Mouse (Mus musculus) ES-E14 (cell line): ENCODE results near the gene Ptprg. TPM values are rescaled to one million over a fixed set of nuclear protein-coding genes. Genes with fewer than 3 reads are reported as not detected.
"Not testable (repeated sequence)": the region's sequence is repeated elsewhere in the genome, so short reads cannot be mapped to it uniquely, and the experiment has no call there.

ENCODE experiments used
- DNase-seq: peaks from one replicate; pipeline ENCODE4 v3.0.0-alpha.2; 2013; ENCODE audit warnings: low read depth, low spot score
- H3K27ac ChIP-seq: 2 replicates; pipeline ENCODE4 v1.5.1; 2012; ENCODE audit warnings: low read depth, mild to moderate bottlenecking, low read length, moderate library complexity, mixed read lengths; ENCODE audit not compliant: poor library complexity, insufficient read depth, severe bottlenecking
- H3K36me3 ChIP-seq: 2 replicates; pipeline ENCODE4 v1.6.1; 2012; ENCODE audit warnings: mild to moderate bottlenecking, low read length, moderate library complexity, mixed read lengths; ENCODE audit not compliant: control insufficient read depth, poor library complexity, insufficient read depth, severe bottlenecking
- H3K4me1 ChIP-seq, 2 experiments: fragments of 150-350 bp in 1 of 2; sonication (generic) in 1 of 2; 2 replicates each; pipeline ENCODE4 v1.6.1; 2012; ENCODE audit warnings: low read length in 2 of 2, mild to moderate bottlenecking in 1 of 2, mixed read lengths in 1 of 2; ENCODE audit not compliant: control insufficient read depth in 2 of 2, insufficient read depth in 2 of 2, poor library complexity in 1 of 2
- H3K4me3 ChIP-seq, 2 experiments: fragments of 150-350 bp in 1 of 2; sonication (generic) in 1 of 2; 2 replicates each; pipeline ENCODE4 v1.5.1; 2012; ENCODE audit warnings: low read length in 2 of 2, low read depth in 1 of 2, mild to moderate bottlenecking in 1 of 2, mixed read lengths in 1 of 2; ENCODE audit not compliant: insufficient read depth in 1 of 2, poor library complexity in 1 of 2, severe bottlenecking in 1 of 2
- H3K9ac ChIP-seq: 2 replicates; pipeline ENCODE4 v1.6.1; 2012; ENCODE audit warnings: low read depth, mild to moderate bottlenecking, low read length, mixed read lengths; ENCODE audit not compliant: poor library complexity, insufficient read depth, severe bottlenecking
- H3K9me3 ChIP-seq: fragments of 150-350 bp; sonication (generic); 2 replicates; pipeline ENCODE4 v1.6.1; 2012; ENCODE audit warnings: low read depth, mild to moderate bottlenecking, low read length; ENCODE audit not compliant: control insufficient read depth, insufficient read depth
- CHD2 ChIP-seq: IDR thresholded peaks from 2 replicates; pipeline ENCODE4 v1.6.1; 2014; ENCODE audit warnings: mild to moderate bottlenecking, low read depth, low read length, inconsistent platforms
- HCFC1 ChIP-seq: IDR thresholded peaks from 2 replicates; pipeline ENCODE4 v1.6.1; 2012; ENCODE audit warnings: low read length, inconsistent platforms, borderline replicate concordance; ENCODE audit not compliant: insufficient read depth
- MAFK ChIP-seq: IDR thresholded peaks from 2 replicates; pipeline ENCODE4 v1.6.1; 2014; ENCODE audit warnings: mild to moderate bottlenecking, low read depth, low read length, inconsistent platforms; ENCODE audit not compliant: insufficient read depth
- ZC3H11A ChIP-seq: IDR thresholded peaks from 2 replicates; pipeline ENCODE4 v1.6.1; 2012; ENCODE audit warnings: low read depth, mild to moderate bottlenecking, inconsistent platforms, low read length, borderline replicate concordance
- ZNF384 ChIP-seq: IDR thresholded peaks from 2 replicates; pipeline ENCODE4 v1.6.1; 2012; ENCODE audit warnings: low read depth, low read length, inconsistent platforms
- in situ Hi-C, 2 experiments: fragments of 600-800 bp; cut with MboI; formaldehyde crosslinking; loops; one replicate each; pipeline ENCODE4 v1.15.1; 2025; ENCODE audit warnings: low sequenced_read_pairs in 2 of 2, inconsistent platforms in 1 of 2; ENCODE audit not compliant: unreplicated experiment in 2 of 2
- total RNA-seq: library from RNA; depleted of rRNA; stranded (reverse); fragments of 300-350 nt; gene quantifications from 2 replicates; pipeline ENCODE4 v1.2.3, GENCODE M21; 2012

The Ptprg gene
- total RNA-seq, 1 experiment, result 59.8 TPM

DNA sequence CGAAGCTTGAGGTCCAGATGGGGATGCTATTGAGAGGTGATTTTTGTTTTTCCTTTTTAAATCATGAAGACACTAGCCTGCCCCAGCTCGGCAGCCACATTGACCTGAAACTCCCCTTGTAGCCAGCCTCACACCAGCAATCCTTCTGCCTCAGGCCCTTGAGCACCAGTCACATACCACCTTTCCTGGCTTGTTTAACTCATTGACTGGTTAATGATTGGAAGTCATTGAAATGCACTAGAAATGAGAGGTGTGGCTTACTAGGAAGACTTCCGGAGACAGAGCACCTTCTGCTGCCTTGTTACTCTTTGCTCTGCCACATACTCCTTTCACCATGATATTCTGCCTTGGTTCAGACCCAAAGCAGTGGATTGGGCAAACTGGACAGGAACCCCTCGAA lies 254.1 kb downstream of the Ptprg start:
- in situ Hi-C loops, result no loop called here
- Histone ChIP-seq H3K9ac (no peak overlapping the region), H3K36me3 (no peaks in the 10 kb centered on the region), H3K4me1 (0 out of 4 replicates have a peak, but pooled peaks cover 4% of the 10 kb centered on the region in 2 experiments), H3K4me3 (no peak overlapping the region), H3K9me3 (no peaks in the 10 kb centered on the region), H3K27ac (no peak overlapping the region)
- no peak for DNase-seq
- no peak for TF ChIP-seq CHD2
- TF ChIP-seq MAFK, result no peak
- TF ChIP-seq ZC3H11A, result no peak
- no peak for TF ChIP-seq ZNF384
- no peak for TF ChIP-seq HCFC1

DNA sequence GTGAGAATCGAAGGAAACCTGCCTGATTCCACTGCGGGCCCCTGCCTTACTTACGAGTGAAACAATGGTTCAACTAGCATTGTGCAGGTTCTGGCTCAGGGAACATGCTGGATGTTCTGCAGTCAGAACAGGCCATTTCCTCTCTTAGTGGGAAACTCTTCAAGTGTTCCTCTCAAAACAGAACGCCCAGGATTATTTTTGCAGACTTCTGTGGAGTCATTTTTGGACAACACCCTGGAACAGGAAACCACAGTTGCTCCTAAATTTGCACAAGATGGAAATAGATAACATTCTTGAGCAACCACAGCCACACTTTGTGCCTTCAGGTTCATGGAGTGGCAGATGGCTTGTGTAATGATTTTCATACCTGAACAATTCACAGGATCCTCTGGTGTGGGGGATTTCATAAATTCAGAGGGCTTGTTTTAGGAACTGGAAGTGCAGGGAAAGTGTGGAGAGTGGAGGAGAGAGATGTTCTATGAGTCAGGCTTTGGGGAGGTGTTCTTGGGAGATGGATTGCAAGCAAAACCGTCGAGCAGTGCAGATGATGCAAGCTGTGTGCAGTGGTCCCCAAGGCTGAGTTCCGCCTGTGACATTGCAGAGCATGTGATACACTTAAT lies 257.9 kb downstream of the Ptprg start:
- in situ Hi-C loops, result loop anchor here in 1 of 2 experiments (10.0 kb wide), 1 partner anchor 324 kb away; no protein-coding TSS in a partner anchor
- Histone ChIP-seq H3K9me3 (no peaks in the 10 kb centered on the region), H3K9ac (no peak overlapping the region), H3K4me3 (no peak overlapping the region), H3K27ac (no peak overlapping the region), H3K4me1 (0 out of 4 replicates have a peak, but pooled peaks cover 5 to 6% of the 10 kb centered on the region in 2 experiments), H3K36me3 (no peaks in the 10 kb centered on the region)
- DNase-seq, result no peak
- no peak for TF ChIP-seq HCFC1
- no peak for TF ChIP-seq ZNF384
- no peak for TF ChIP-seq ZC3H11A
- no peak for TF ChIP-seq CHD2
- TF ChIP-seq MAFK, result no peak

DNA sequence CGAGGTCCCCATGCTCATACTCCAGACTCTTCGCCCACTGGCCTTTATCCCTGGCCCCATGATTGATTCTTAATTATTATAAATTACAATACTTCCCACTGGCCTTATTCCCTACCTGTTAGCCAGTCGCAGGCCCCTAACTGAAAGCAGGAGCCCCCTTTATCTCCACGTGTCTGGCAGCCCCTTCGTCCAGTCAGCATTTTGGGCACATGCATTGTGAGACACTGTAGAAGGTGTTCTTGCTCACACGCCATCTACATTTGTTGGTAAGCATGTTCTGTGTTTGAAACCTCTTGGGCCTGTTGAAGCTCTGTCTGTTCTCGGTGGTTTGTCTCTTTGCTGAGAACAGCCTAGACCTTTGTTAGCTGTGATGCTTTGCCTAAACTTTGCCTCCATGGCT lies 259.0 kb downstream of the Ptprg start:
- TF ChIP-seq HCFC1, result no peak
- no peak for TF ChIP-seq ZC3H11A

DNA sequence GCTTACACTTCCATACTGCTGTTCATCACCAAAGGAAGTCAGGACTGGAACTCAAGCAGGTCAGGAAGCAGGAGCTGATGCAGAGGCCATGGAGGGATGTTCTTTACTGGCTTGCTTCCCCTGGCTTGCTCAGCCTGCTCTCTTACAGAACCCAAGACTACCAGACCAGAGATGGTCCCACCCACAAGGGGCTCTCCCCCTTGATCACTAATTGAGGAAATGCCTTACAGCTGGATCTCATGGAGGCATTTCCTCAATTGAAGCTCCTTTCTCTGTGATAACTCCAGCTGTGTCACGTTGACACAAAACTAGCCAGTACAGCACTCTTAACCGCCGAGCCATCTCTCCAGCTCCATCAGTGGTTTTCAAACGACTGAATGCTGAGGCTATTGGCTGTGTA lies 261.5 kb downstream of the Ptprg start:
- not testable (repeated sequence) for H3K4me3 ChIP-seq, H3K9ac ChIP-seq, DNase-seq, H3K9me3 ChIP-seq, H3K27ac ChIP-seq, H3K4me1 ChIP-seq, H3K36me3 ChIP-seq
- in situ Hi-C loops, result loop anchor here in 1 of 2 experiments (10.0 kb wide), 1 partner anchor 320 kb away; no protein-coding TSS in a partner anchor

More for the DNA sequence above, 259.0 kb downstream of the Ptprg start:
- Histone ChIP-seq H3K36me3 (no peaks in the 10 kb centered on the region), H3K9me3 (no peaks in the 10 kb centered on the region), H3K4me3 (no peak overlapping the region), H3K4me1 (0 out of 4 replicates have a peak, but pooled peaks cover 5 to 6% of the 10 kb centered on the region in 2 experiments), H3K9ac (no peak overlapping the region), H3K27ac (no peak overlapping the region)
- no peak for DNase-seq
- in situ Hi-C loops, result loop anchor here in 1 of 2 experiments (10.0 kb wide), 1 partner anchor 323 kb away; no protein-coding TSS in a partner anchor

DNA sequence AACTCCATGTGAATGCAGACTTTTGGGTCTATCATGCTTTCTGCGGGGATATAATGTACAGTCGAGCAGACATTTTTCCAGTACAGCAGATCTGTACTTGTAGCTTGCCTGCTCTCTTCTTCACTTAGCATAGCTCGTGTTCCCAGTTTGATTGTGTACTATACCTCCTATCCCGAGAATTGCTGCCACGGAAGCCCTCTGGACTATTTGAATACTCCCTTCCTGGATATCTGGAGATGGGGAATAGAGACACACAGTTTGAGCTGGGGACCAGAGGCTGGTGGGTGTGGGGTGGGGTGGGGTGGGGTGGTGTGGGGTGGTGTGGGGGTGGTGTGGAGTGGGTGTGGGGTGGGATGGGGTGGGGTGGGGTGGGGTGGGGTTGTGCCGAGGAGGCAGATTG lies 263.9 kb downstream of the Ptprg start:
- no peak overlapping the region for H3K4me3 ChIP-seq
- no peaks in the 10 kb centered on the region for H3K36me3 ChIP-seq
- no peak for DNase-seq
- H3K4me1 ChIP-seq, result peaks cover 3 to 10% of the 10 kb centered on the region in 2 experiments; a peak in 1 of 4 replicates
- in situ Hi-C loops, result loop anchor here in 1 of 2 experiments (10.0 kb wide), 1 partner anchor 318 kb away; no protein-coding TSS in a partner anchor
- H3K9me3 ChIP-seq, result no peaks in the 10 kb centered on the region
- no peak for TF ChIP-seq MAFK
- no peak for TF ChIP-seq ZC3H11A
- no peak for TF ChIP-seq ZNF384
- TF ChIP-seq CHD2, result no peak
- TF ChIP-seq HCFC1, result no peak
- no peak overlapping the region; the same call in 1 of the 2 replicates for H3K27ac ChIP-seq
- no peak overlapping the region for H3K9ac ChIP-seq
